Mouse (Mus musculus) megakaryocyte, embryonic 14.5 days (primary cell): ENCODE measurements around the gene Gm3755.
"Not testable (repeated sequence)": the region's sequence is repeated elsewhere in the genome, so short reads cannot be mapped to it uniquely, and the experiment has no call there.

Experiments used
- FLI1 ChIP-seq: IDR thresholded peaks from 2 replicates; pipeline ENCODE4 v1.6.1; 2012; ENCODE audit warnings: low read length, inconsistent platforms, mixed read lengths
- GATA1 ChIP-seq: IDR thresholded peaks from 3 replicates; pipeline ENCODE4 v1.6.1; 2012; ENCODE audit warnings: mixed read lengths, low read length, inconsistent platforms, borderline replicate concordance

- not testable (repeated sequence) for TF ChIP-seq FLI1, GATA1
Observed at GRCm38 (mm10) chr14:7488731-7489130, 38.0 kb upstream of the Gm3755 start.
